8 mouse cellular contexts compared by ENCODE assay signal in the genomic region with DNA sequence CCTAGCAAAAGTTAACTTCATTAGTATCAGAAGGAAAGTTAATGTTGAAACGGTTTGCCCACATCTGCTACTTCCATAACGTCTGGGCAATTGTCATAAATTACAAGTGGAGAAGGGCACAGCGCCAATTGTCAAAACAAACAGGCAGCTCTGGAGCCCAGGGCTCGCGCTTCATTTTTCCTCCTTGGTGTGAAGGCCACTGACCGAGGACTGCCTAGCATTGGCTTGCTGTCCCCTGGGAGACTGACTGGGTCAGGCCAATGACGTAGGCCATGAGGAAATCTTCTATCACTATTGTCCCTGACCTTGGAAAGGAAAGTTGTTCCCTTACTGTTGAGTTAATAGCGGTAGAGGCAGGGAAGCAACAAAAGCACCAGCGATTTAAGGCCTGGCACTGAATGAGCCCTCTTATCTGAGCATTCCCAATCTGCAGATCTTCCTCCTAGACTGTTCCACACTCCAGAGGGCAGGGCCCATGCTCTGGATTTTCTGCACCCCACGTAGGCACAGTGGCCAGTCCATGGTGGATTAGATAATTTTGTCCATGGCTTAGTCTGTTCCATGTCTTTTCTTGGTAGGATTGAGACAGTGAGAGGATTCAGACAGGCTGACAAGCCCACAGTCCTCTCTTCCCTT. TPM values are rescaled to one million over a fixed set of nuclear protein-coding genes. Genes with fewer than 3 reads are reported as not detected.
DNase-seq lines count a peak whose midpoint lies in the region; ATAC-seq and TF ChIP-seq lines count a peak whose summit lies in the region.

No protein-coding gene starts in this region.

- H3K27me3 ChIP-seq in intestine, postnatal 0 days (replicated peaks; ENCODE audit: control insufficient read depth, insufficient read depth, low read length) = no peaks in the 10 kb centered on the region

- WGBS in intestine, postnatal 0 days = 39% methylated on average over 10 of the region's 10 CpGs

- peak overlapping the region; percentile 50; the same call in 1 of the 2 replicates for H3K27ac ChIP-seq in intestine, postnatal 0 days (ENCODE audit: low read depth, low read length)

- ATAC-seq in intestine, postnatal 0 days = 0 out of 2 replicates have a peak, but pooled peaks have one; percentile 36

- no peak overlapping the region for H3K9ac ChIP-seq in intestine, postnatal 0 days (ENCODE audit: low read depth, low read length)

- H3K9me3 ChIP-seq in intestine, postnatal 0 days (ENCODE audit: control insufficient read depth) = no peaks in the 10 kb centered on the region

- H3K4me2 ChIP-seq in intestine, postnatal 0 days (replicated peaks; ENCODE audit: low read depth) = no peak overlapping the region

- DNase-seq in adrenal gland, postnatal 14 days = peak; percentile 92
- peak; percentile 40 for DNase-seq in gastrocnemius, postnatal 10 days
- peak; percentile 86 for DNase-seq in lung, postnatal 10 days
- DNase-seq in frontal cortex, postnatal 36 days (ENCODE audit: low spot score in 2 of 2) = no peak
- no peak for DNase-seq in layer of hippocampus, adult 9-11 months
- DNase-seq in retina, postnatal 1 day = no peak
- DNase-seq in frontal cortex, postnatal 25 days (ENCODE audit: low spot score in 2 of 2) = no peak

- no peak for TF ChIP-seq CTCF in intestine, postnatal 0 days (IDR thresholded peaks at IDR 0.05; ENCODE audit: low read depth)

- H3K4me3 ChIP-seq in intestine, postnatal 0 days (ENCODE audit: low read depth, low read length) = no peak overlapping the region

- peaks cover 3% of the 10 kb centered on the region; the same call in 1 of the 2 replicates for H3K36me3 ChIP-seq in intestine, postnatal 0 days (ENCODE audit: control insufficient read depth, insufficient read depth)

- peaks cover 8% of the 10 kb centered on the region; the same call in 1 of the 2 replicates for H3K4me1 ChIP-seq in intestine, postnatal 0 days (replicated peaks; ENCODE audit: control insufficient read depth, insufficient read depth, low read length)

RNA-seq across cellular contexts. Expression of gene Itga2, which starts 35.0 kb away (rescaled TPM):
- 3.9 and 4.4 TPM in 2 replicates for total RNA-seq in adrenal gland, postnatal 14 days (2021)
- 10 to 100 TPM in 1 of 2 experiments, 1 to 10 TPM in 1; 7.3 to 10.2 TPM for total RNA-seq in gastrocnemius, postnatal 10 days (2021)
- 4.3 and 4.8 TPM in 2 replicates for polyA plus RNA-seq in intestine, postnatal 0 days (2015; fragmentation: Nextera tagmentation; extraction: Ambion mirVana)

Comparison
In these comparisons a context has a peak if more than half of its experiments do, and no peak if none do; other contexts are left out.
1. DNase-seq: peak in adrenal gland, postnatal 14 days (single experiment), gastrocnemius, postnatal 10 days (single experiment) and lung, postnatal 10 days (single experiment); none in frontal cortex, postnatal 36 days (0 of 2), layer of hippocampus, adult 9-11 months (single experiment), retina, postnatal 1 day (single experiment) and frontal cortex, postnatal 25 days (0 of 2).